Mouse (Mus musculus): ENCODE measurements around the gene Pcbp3.
"Not testable (repeated sequence)": the region's sequence is repeated elsewhere in the genome, so short reads cannot be mapped to it uniquely, and the experiment has no call there.

Pcbp3 gene

GRCm38 (mm10) chr10:76961790-76962489 is at the start of gene Pcbp3:
Gene Pcbp3, minus strand, starts transcription at chr10:76961887.
- in situ Hi-C loops (cut with MboI; ENCODE audit: unreplicated experiment in 2 of 2), result no loop called here

- in situ Hi-C loops (cut with MboI; ENCODE audit: unreplicated experiment in 2 of 2), result no loop called here
Measured at GRCm38 (mm10) chr10:77008698-77009097, 47.0 kb upstream of the Pcbp3 start.

- in situ Hi-C loops (cut with MboI; ENCODE audit: unreplicated experiment in 2 of 2), result no loop called here
Measured at GRCm38 (mm10) chr10:77008109-77008561, 46.4 kb upstream of the Pcbp3 start.

- in situ Hi-C loops (cut with MboI; ENCODE audit: unreplicated experiment in 2 of 2), result no loop called here
Measured at GRCm38 (mm10) chr10:77007433-77008108, 45.9 kb upstream of the Pcbp3 start.

GRCm38 (mm10) chr10:77004936-77005335 is 43.2 kb upstream of the Pcbp3 start:
- in situ Hi-C loops (cut with MboI; ENCODE audit: unreplicated experiment in 2 of 2), result no loop called here

- in situ Hi-C loops (cut with MboI; ENCODE audit: unreplicated experiment in 2 of 2), result no loop called here
Measured at GRCm38 (mm10) chr10:76997759-76998513, 36.2 kb upstream of the Pcbp3 start.

GRCm38 (mm10) chr10:76992456-76992855 is 30.8 kb upstream of the Pcbp3 start:
- in situ Hi-C loops (cut with MboI; ENCODE audit: unreplicated experiment in 2 of 2), result no loop called here

GRCm38 (mm10) chr10:76988586-76988985 is 26.9 kb upstream of the Pcbp3 start:
- in situ Hi-C loops (cut with MboI; ENCODE audit: unreplicated experiment in 2 of 2), result no loop called here

GRCm38 (mm10) chr10:76978042-76978441 is 16.4 kb upstream of the Pcbp3 start:
- in situ Hi-C loops (cut with MboI; ENCODE audit: unreplicated experiment in 2 of 2), result no loop called here

- in situ Hi-C loops (cut with MboI; ENCODE audit: unreplicated experiment in 2 of 2), result no loop called here
Measured at GRCm38 (mm10) chr10:76976699-76977098, 15.0 kb upstream of the Pcbp3 start.

GRCm38 (mm10) chr10:76973797-76974436 is 12.2 kb upstream of the Pcbp3 start:
- in situ Hi-C loops (cut with MboI; ENCODE audit: unreplicated experiment in 2 of 2), result no loop called here

GRCm38 (mm10) chr10:76972318-76972717 is 10.6 kb upstream of the Pcbp3 start:
- in situ Hi-C loops (cut with MboI; ENCODE audit: unreplicated experiment in 2 of 2), result not testable (repeated sequence)

GRCm38 (mm10) chr10:76970974-76971373 is 9.3 kb upstream of the Pcbp3 start:
- in situ Hi-C loops (cut with MboI; ENCODE audit: unreplicated experiment in 2 of 2), result no loop called here

- in situ Hi-C loops (cut with MboI; ENCODE audit: unreplicated experiment in 2 of 2), result no loop called here
Measured at GRCm38 (mm10) chr10:76964436-76964835, 2.7 kb upstream of the Pcbp3 start.

GRCm38 (mm10) chr10:76963997-76964396 is 2.3 kb upstream of the Pcbp3 start:
- in situ Hi-C loops (cut with MboI; ENCODE audit: unreplicated experiment in 2 of 2), result no loop called here

- in situ Hi-C loops (cut with MboI; ENCODE audit: unreplicated experiment in 2 of 2), result no loop called here
Measured at GRCm38 (mm10) chr10:76961156-76961555, 531 bp downstream of the Pcbp3 start.

GRCm38 (mm10) chr10:76958201-76958600 is 3.5 kb downstream of the Pcbp3 start:
- in situ Hi-C loops (cut with MboI; ENCODE audit: unreplicated experiment in 2 of 2), result no loop called here

GRCm38 (mm10) chr10:76956200-76956599 is 5.5 kb downstream of the Pcbp3 start:
- in situ Hi-C loops (cut with MboI; ENCODE audit: unreplicated experiment in 2 of 2), result no loop called here

- in situ Hi-C loops (cut with MboI; ENCODE audit: unreplicated experiment in 2 of 2), result no loop called here
Measured at GRCm38 (mm10) chr10:76941038-76941437, 20.6 kb downstream of the Pcbp3 start.

- in situ Hi-C loops (cut with MboI; ENCODE audit: unreplicated experiment in 2 of 2), result no loop called here
Measured at GRCm38 (mm10) chr10:76936827-76937226, 24.9 kb downstream of the Pcbp3 start.

- in situ Hi-C loops (cut with MboI; ENCODE audit: unreplicated experiment in 2 of 2), result no loop called here
Measured at GRCm38 (mm10) chr10:76934805-76935204, 26.9 kb downstream of the Pcbp3 start.

All from v-Abl transformed pro-B cells (cell line).